Mouse (Mus musculus) ES-CJ7 (cell line): ENCODE data around the gene Tnpo2.

ENCODE experiments used
- DNase-seq: peaks from one replicate; pipeline ENCODE4 v3.0.0; 2011; ENCODE audit warnings: low read depth, low spot score

Tnpo2 gene

DNA sequence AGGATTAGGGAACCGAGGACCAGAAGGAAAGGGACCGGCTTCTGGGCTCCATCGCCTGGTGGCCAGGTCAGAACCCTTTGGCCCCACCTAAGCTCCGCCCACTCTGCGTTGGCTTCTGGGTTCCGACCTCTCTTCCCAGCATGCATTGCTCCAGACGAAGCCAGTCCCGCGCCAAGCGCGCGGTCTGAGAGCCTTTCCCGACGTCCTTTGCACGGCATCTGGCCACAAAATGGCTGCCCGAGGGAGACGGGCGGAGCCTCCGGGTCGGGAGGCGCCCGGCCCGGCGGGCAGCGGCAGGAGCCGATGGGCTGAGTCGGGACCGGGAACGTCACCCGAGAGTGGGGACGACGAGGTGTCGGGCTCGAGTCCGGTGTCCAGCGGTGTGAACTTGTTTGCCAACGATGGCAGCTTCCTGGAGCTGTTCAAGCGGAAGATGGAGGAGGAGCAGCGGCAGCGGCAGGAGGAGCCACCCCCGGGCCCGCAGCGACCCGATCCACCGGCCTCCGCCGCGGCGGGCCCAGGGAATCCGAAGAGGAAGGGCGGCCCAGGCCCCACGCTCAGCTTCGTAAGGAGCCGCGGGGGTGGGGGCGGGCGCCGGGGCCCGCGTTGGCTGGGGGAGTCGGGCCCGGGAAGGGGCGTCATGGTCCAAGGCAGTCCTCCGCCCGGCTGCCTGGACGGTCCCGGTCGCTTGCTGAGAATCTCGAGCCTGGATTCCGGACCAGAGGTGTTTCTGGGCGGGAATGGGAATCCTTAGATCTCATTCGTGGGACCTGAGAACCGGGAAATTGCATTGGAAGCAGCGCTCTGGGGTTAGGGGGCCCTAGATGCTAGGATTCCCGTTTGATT lies 9.8 kb upstream of the Tnpo2 start, which contains the start of gene Trir:
TSS of gene Trir (plus strand) at position 154 of the 846 bp plus-strand sequence.
- peak; percentile 99 for DNase-seq

DNA sequence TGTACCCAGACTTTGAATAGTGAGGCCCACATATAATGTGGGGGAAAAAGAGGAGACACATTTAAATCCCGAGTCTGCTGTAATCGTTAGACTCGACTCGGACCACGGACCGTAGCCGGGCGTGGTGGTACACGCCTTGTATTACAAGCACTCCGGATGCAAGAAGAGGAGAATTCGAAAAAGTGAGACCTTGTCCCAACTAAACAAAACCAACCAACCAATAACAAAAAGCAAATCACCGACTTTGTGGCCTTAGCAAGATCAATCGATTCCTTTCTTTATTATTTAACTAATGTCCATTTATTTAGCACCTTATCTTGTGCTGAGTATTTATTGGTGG lies 9.2 kb upstream of the Tnpo2 start:
- DNase-seq, result no peak

DNA sequence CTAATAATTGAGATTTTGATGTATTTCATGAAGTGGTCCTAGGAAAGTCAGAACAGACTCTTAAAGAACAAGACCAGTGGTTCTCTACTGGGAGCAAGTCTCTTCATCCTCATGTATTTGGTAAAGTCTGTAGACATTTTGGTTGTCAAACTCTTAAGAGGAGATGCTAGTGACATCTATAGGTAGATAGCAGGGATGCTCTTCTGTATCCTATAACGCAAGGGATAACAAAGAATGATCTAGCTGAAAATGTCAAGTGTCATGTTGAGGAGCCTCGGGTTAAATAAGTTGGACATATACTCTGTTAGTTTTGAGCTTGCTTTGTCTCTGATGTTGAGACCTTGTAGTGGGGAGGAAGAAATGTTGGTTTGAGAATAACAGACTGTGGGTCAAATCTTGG lies 8.8 kb upstream of the Tnpo2 start:
- no peak for DNase-seq

DNA sequence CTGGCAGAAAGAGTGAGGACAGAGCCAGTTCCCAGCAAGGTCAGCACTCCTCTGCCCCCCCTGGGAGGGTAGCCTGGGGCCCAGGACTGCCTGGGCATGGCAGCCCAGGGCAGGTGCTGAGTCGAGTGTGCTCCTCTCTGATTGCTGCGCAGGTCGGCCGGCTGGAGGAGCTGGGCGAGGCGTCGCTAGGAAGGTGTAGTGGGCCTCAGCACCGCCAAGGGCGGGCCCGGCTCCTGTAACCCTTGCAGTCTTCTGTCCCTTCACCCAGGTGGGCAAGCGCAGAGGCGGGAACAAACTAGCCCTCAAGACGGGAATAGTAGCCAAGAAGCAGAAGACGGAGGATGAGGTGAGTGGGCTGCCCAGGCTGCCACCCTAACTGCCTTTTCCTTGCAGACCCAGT lies 7.4 kb upstream of the Tnpo2 start:
- no peak for DNase-seq

DNA sequence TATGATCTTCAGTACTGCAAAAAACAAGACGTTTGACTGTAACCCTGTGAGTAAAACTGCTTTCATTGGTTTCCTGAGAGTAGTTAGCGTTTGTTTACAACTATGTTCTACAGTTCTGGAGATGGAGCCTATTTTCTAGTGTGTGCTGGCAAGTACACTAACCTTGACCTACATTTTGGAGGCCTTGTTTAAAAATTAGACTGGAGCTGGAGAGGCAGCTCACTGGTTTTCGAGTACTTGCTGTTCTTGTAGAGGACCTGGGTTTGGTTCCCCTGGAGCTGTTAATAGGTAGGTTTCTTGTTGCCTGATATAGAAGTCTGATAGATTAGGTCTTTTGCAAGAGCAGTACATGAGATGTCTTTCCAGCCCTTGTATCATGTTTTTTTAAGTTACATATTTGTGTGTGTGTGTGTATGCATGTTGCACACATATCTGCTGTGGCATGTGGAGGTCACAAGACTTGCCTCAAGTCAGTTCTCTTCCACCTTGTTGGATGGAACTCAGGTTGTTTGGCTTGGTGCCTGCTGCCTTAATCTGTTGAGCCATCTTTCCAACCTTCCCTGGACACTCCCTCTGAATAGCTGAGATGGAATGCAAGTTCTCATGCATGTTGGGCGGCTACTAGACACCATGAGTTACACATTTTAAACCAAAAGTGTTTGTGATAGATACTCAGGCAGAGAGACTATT lies 3.9 kb upstream of the Tnpo2 start:
- no peak for DNase-seq

DNA sequence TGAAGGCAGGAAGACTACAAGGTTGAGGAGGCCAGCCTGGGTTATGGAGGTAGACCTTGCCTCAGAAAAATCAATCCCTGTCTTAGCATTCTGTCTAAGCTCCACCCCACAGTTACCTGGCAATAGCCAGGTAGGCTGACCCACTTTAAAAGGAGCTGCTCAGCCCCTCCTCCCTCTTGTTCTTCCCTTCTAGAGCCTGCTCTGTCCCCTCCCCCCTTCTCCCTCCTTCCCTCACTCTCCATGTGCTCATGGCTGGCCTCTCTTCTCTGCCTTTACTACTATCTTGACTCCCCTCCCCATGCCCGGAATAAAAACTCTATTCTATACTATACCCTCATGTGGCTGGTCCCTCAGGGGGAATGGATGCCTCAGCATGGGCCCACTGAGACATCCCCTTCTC lies 2.8 kb upstream of the Tnpo2 start:
- peak; percentile 72 for DNase-seq

DNA sequence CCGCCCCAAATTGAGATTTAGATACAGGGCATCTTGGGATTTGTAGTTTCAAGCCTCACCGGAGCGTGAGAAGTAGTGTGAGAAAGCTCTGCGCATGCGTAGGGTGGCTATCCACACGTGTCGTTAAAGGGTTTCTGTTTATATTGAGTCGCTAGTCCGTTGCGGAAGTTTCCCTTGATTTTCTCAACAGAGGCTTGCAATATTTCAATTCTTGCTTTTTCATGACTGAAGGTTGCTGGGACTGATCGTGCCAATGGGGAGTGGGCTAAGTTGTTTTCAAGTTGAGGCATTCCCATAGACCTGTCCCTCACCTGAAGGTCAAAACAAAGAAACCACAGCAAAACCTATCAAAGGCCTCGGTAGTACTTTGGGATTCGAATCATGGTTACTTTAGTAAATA lies 2.0 kb upstream of the Tnpo2 start:
- peak; percentile 98 for DNase-seq

DNA sequence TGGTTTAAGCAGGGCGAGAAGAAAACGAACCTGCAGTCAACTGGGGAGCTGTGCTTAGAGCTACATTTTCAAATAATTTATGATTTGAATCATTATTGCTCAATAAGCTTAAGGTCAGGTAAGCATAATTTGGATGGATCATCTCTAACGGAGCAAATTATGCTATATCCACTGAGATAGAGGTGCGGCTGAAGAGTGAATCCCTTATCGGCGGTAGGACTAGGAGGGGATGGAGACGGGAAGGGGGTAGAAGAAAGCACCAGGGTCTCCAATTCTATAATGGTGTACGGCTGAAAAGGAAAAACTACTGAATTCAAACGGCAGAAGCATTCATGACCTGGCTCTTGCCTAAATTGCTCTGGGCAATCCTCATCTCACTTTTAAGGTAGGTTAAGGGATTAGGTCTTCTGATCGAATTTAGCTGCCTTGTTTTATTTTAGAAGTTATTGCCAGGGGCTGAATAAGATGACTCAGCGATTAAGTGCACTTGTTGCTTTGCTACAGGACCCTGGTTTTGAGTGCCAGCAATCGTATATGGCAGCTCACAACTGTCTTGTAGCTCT lies 1.5 kb upstream of the Tnpo2 start:
- DNase-seq, result no peak

DNA sequence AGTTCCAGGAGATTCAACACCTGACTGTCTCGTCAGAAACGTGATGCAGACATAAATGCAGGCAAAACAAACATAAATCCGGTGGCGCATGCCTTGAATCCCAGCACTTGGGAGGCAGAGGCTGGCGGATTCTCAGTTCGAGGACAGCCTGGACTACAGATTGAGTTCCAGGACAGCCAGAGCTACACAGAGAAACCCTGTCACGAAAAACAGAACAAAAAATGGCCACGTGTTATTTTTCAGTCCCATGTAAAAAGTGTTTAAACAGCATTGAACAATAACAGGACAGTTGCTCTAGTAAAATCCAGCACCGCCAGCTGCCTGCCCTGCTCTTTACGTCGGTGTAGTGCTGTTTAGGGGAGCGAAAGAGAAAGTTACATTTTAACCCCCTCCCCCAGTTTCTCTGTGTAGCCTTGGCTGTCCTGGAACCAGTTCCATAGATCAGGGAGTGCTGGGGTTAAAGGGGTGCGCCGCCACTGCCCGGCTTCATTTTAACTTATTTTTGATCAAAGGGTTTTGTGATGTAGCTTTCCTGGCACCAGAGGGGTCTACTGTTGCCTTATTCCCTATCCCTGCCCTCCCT lies 896 bp upstream of the Tnpo2 start:
- peak; percentile 42 for DNase-seq

DNA sequence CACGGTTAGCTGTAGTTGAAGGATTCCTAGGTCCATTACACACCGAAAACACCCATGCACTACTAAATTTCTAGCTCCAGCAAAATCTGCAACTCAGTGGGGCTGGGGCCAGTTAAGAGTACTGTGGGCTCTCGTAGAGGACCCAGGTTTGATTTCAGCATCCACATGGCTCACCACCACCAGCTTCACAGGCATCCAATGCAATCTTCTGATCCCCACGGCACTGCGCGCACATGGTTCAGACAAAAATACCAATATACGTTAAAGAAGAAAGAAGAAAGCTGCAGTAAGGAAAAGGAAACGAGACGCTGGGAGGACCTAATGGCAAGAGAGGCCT lies 366 bp upstream of the Tnpo2 start:
- no peak for DNase-seq

DNA sequence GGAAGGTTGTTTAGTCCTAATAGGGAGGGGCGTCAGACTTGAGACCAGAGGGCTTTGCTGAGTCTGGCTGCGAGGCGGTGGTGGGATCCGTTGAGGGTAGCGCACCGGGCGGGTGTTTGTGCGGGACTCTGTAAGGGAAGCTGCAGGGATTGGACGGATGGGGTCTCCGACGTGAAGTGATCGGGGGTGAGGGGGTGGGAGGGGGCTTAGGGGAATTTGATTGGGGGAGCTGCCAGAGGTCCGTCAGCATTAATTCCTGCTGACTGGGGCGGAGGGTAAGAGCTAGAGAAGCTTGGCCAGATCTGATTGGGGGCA lies 608 bp downstream of the Tnpo2 start:
- DNase-seq, result peak; percentile 87

DNA sequence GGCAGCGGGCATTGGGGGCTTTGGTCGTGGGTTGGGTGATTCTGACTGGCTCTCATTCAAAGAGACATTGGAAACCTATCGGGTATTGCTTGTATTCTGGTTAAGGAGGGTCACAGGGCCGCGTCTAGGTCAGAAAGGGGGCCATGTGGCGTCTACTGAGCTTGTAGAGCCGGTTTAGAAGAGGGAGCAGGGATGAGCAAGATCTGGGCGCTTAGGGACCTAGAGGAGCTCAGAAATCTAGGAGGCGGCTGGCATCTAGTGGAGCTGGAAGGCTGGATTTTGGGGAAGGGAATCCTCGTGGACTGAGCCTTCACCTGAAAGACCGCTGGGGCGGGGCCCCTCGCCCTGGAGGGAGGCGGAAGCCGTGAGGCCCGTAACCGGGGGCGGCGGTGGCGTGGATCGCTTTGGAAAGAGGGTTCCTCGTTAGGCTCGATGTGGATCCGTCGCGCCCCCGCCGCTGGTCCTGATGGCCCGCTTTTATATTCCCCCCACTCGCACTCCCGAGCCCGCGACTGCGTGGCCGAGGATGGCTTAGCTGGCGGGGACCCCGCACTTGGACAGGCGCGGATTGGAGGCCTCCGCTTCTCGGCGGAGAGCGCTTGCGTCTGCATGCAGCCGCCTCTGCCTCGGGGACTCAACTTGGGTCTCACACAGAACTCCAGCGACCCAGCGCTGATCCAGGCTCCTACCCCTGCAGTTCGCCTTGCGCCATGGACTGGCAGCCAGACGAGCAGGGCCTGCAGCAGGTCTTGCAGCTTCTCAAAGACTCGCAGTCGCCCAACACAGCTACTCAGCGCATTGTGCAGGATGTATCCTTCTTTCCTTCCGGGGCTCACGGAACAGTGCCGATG lies 1.2 kb downstream of the Tnpo2 start:
- peak; percentile 44 for DNase-seq

DNA sequence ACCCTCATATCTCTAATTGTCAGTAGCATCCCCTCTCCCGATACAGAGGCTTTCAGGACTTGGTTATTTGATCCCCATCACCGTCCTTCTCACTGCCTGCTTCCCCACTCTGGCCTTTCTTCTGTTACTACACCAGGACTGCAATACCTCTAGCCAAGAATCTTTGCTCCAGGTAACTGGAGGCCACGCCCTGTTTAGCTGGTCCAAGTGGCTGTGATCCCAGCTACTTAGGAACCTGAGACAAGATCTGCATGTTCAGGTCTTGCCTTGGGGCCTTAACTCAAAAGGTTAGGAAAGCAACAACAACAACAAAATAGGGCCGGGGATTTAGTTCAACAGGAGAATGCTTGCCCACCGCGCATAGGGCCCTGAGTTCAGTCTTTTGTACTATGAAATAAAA lies 6.9 kb downstream of the Tnpo2 start:
- no peak for DNase-seq

DNA sequence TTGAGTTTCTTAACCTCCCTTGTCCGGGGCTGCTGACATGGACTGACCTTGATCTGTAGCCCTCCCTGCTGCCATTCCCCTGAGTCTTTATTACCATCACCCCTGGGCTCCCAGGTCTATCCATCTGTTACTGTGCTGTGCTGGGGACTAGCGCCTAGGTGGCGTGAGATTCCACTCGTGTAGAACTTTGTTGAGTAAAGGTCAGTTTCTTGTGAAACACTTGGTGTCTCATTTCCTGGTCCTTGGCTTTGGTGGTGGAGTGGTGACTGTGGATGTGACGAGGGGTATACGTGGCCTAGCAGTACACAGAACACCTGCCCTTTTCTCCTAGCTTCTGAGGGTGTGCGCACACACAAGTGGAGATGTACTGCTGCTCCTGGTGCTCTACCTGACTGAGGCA lies 20.7 kb downstream of the Tnpo2 start:
- DNase-seq, result peak; percentile 42

DNA sequence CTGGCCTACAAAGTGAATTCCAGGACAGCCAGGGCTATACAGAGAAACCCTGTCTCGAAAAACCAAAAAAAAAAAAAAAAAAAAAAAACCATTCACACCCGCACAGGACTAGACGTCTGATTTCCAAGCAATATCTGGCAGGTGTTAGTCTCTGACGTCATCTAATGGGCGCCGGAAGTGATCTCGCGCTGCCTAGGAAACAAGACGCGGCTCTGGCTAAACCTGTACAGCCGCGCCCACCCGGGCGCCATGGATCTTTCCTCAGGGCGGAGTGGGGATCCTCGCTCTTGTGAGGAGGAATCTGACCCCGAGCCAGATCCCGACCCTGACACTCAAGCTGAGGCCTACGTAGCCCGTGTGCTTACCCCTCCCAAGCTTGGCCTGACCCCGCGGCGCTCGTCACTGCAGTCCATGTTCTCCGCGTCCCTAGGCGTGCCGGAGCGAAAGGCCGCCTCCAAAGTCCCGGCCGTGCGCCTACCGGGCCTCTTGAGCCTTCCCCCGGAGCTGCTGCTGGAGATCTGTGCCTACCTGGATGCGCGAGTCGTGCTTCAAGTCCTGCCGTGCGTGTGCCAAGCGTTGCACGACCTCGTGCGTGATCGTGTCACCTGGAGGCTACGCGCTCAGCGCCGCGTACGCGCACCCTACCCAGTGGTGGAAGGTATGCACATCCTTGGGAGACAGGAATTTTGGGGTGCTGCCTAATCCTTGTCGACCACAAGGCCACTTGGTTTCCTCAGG lies 23.3 kb downstream of the Tnpo2 start, which contains the start of gene Fbxw9:
TSS of gene Fbxw9 (plus strand) at position 177 of the 738 bp plus-strand sequence.
- DNase-seq, result peak; percentile 95

DNA sequence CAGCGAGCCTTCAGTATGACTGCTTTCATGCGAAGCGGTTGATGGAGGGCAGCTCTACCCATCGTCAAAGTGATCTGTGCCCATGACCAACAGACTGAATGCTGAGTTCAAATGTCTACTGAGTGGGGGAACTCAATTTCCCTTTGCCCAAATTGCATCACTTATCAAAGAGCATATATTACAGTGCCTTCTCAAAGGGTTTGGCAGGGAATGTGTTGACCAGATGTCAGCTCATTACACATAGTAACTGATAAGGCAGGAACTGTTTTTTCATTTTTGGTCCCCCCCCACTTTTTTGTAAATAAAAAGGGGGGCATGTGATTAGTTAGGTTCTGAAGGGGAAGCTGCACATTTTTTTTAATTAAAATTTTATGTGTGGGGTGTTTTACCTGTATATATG lies 25.9 kb downstream of the Tnpo2 start:
- no peak for DNase-seq

DNA sequence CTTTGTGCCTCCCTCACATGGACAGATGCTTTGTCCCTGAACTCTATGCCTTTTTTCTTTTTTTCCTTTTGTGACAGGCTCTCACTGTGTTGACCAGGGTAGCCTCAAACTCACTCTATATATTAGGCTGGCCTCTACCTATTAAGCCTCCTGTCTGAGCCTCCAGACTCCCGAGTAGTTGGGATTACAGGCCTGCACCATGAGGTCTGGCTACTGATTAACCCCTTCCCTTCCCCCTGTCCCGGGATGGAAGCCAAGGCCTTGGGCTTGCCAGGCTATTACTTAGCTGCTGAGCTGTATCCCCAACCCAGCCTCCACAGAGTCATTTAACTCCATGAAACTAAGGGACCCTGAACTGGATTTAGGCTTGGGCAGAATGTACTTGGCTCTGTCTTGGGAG lies 28.5 kb downstream of the Tnpo2 start:
- DNase-seq, result no peak

DNA sequence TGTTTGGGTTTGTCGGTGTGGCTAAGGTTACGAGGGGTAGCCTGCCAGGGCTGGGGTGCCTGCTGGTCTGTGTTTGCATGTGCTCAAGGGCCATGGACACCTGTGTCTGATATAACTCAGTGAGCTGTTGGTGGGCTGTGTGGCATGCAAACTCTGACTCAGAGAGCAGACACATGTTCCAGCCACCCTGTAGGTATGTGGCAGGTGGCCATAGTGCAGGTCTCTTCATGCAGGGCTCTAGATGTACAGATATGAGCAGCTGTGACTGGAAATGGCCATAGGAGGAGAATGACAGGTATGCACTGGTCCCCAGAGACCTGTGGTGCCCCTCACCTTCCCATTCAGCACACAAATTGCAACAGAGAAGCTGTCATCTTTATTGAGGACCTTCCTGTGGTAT lies 30.4 kb downstream of the Tnpo2 start:
- no peak for DNase-seq

DNA sequence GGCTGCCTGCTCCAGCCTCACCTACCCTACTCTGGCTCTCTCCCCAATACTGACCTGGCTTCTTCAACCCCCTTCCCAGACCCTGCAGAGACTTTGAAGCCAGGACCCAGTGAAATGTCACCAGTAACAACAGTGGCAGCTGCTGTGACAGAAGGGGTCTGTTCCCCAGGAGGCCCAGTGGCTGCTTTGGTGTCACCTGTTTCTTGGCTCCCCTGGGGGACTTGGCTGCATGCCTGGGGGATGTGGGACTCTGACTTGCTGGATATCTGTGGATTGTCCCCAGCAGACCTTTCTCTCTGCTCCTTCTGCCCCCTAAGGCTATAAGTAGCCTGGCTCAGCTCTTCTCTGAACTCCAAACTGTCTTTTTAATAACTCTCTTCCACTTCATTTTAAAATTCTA lies 31.3 kb downstream of the Tnpo2 start, which contains the start of gene Gm5741:
TSS of gene Gm5741 (minus strand) at position 1 of the 400 bp plus-strand sequence.
- no peak for DNase-seq

DNA sequence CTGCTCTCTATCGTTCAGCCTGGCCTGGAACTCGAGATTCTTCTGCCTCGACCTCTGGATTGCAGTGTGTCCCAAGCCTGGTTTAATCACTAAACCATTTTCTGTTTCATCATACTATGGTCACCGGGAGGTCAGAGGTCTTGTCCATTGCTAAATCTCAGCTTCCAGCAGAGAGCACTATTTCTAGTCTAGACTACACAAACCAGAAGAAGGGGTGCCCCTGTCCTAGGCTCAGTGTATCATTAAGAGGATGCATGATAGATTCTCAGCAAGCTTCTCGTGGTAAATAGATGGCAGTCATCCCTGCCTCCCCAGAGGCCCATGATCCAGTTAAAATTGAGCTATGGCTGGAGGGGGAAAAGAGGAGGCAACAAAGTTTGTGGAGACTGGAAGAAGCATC lies 34.3 kb downstream of the Tnpo2 start:
- peak; percentile 51 for DNase-seq
